Mouse (Mus musculus) intestine, postnatal 0 days (tissue): ENCODE results near the gene Mex3a. TPM values are rescaled to one million over a fixed set of nuclear protein-coding genes. Genes with fewer than 3 reads are reported as not detected.

ENCODE experiments used
- ATAC-seq: fragments of 200-750 bp; cut with Nextera tagmentation; 2 replicates; pipeline ENCODE4 v1.8.0; 2017; ENCODE audit warnings: mild to moderate bottlenecking, moderate TSS enrichment, moderate library complexity
- H3K27ac ChIP-seq: fragments of 300-500 bp; sonication (generic); 2 replicates; pipeline ENCODE4 v1.5.1; 2014; ENCODE audit warnings: mild to moderate bottlenecking, low read depth, low read length, moderate library complexity
- H3K27me3 ChIP-seq: fragments of 300-500 bp; sonication (generic); replicated peaks from 2 replicates; pipeline ENCODE4 v1.6.1; 2014; ENCODE audit warnings: low read length, mixed read lengths; ENCODE audit not compliant: control insufficient read depth, insufficient read depth
- H3K36me3 ChIP-seq: fragments of 300-500 bp; sonication (generic); 2 replicates; pipeline ENCODE4 v1.6.1; 2014; ENCODE audit warnings: mild to moderate bottlenecking, moderate library complexity; ENCODE audit not compliant: control insufficient read depth, insufficient read depth
- H3K4me1 ChIP-seq: fragments of 300-500 bp; sonication (generic); replicated peaks from 2 replicates; pipeline ENCODE4 v1.6.1; 2014; ENCODE audit warnings: antibody characterized with exemption, low read length, mixed read lengths; ENCODE audit not compliant: control insufficient read depth, insufficient read depth
- H3K4me2 ChIP-seq: fragments of 300-500 bp; sonication (generic); replicated peaks from 2 replicates; pipeline ENCODE4 v1.6.1; 2014; ENCODE audit warnings: low read depth, mild to moderate bottlenecking, moderate library complexity
- H3K4me3 ChIP-seq: fragments of 300-500 bp; sonication (generic); 2 replicates; pipeline ENCODE4 v1.5.1; 2014; ENCODE audit warnings: low read depth, low read length
- H3K9ac ChIP-seq: fragments of 300-500 bp; sonication (generic); 2 replicates; pipeline ENCODE4 v1.6.1; 2014; ENCODE audit warnings: mild to moderate bottlenecking, low read depth, low read length
- H3K9me3 ChIP-seq: fragments of 300-500 bp; sonication (generic); 2 replicates; pipeline ENCODE4 v1.6.1; 2016; ENCODE audit warnings: mixed run types; ENCODE audit not compliant: control insufficient read depth
- CTCF ChIP-seq: sonication (generic); IDR thresholded peaks from 2 replicates; pipeline ENCODE4 v1.5.1; 2016; ENCODE audit warnings: low read depth, mild to moderate bottlenecking, control low read depth, antibody characterized with exemption, moderate library complexity
- WGBS: fragments of 180-500 bp; shearing (Covaris S2); extraction: QIAGEN DNeasy Blood & Tissue Kit; methylation state at CpG from one replicate; pipeline ENCODE4 v1.1.7; 2014; 5-methylcytosine and 5-hydroxymethylcytosine counted together
- polyA plus RNA-seq: library from polyadenylated mRNA; unstranded; fragments of >200 nt; fragmentation: Nextera tagmentation; extraction: Ambion mirVana; gene quantifications from 2 replicates; pipeline ENCODE4 v1.2.1, GENCODE M21; 2015

The Mex3a gene
- polyA plus RNA-seq, 1 experiment from 2014 or later: 2.8 TPM

DNA sequence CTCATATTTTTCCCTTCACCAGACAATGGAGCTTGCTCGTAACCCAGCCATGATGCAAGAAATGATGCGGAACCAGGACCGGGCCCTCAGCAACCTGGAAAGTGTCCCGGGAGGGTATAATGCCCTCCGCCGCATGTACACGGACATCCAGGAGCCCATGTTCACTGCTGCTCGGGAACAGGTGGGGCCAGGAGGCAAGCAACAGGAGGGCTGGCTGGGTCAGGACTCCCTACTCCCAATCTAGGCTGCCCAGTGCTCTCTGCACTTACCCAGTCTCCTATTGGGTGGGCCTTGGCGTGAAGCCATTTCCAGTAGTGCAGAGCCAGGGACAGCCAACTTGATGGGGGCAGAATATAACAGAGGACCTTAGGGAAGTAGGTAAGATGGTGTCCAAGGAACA, 27.4 kb downstream of the Mex3a start:
- H3K4me3 ChIP-seq: no peak overlapping the region
- H3K9me3 ChIP-seq: no peaks in the 10 kb centered on the region
- H3K27ac ChIP-seq: no peak overlapping the region
- peaks cover 65% of the 10 kb centered on the region for H3K36me3 ChIP-seq
- no peak overlapping the region for H3K9ac ChIP-seq
- H3K4me2 ChIP-seq: no peak overlapping the region
- TF ChIP-seq CTCF: no peak
- H3K27me3 ChIP-seq: no peaks in the 10 kb centered on the region
- no peaks in the 10 kb centered on the region for H3K4me1 ChIP-seq
- WGBS: 96% methylated on average over 9 of the region's 9 CpGs
- ATAC-seq: no peak

DNA sequence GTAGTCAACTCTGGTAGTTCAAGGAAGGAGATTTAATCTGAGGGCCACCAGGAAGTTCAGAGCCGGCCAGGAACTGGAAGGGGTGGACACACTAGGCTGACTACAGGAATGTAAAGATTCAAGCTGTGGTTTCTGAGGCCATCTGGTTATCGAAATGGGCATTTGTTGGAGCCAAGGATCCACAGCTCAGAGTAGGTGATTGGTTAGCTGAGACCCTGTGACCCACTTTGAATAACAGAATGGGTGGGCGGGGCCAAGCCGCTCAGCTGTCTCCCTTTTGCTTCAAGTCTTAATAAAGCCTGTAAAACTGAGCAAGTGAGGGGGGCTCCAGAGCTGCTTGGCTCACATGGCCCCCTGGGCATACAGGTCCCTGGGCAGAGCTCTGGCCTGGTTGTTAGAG, 29.8 kb downstream of the Mex3a start:
- no peak for ATAC-seq
- WGBS: 64% methylated on average over 4 of the region's 4 CpGs
- no peaks in the 10 kb centered on the region for H3K4me1 ChIP-seq
- no peak overlapping the region for H3K27ac ChIP-seq
- no peaks in the 10 kb centered on the region for H3K9me3 ChIP-seq
- peaks cover 78% of the 10 kb centered on the region for H3K36me3 ChIP-seq
- no peak overlapping the region for H3K9ac ChIP-seq
- no peak overlapping the region for H3K4me3 ChIP-seq
- H3K27me3 ChIP-seq: no peaks in the 10 kb centered on the region
- TF ChIP-seq CTCF: no peak
- H3K4me2 ChIP-seq: no peak overlapping the region

DNA sequence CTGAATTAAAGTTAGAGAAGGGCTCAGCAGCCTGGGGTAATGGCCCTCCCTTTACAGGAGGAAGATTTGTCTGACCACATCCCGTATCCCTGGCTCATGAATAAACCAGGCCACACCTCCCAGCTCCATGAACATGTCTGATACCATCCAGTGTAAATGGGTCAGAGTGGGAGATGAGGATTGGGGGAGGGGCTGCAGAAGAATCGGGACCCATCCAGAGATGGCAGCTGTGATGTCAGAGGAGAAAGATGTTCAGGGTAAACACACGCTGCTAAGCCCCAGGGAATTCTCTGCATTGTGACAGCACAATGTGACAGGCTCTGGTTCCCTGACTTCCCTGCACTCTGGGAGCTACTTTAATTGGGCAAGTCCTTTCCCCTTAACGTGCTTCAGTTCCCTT, 31.2 kb downstream of the Mex3a start:
- H3K27me3 ChIP-seq: no peaks in the 10 kb centered on the region
- H3K27ac ChIP-seq: no peak overlapping the region
- ATAC-seq: no peak
- no peak overlapping the region for H3K4me2 ChIP-seq
- 68% methylated on average over 4 of the region's 4 CpGs for WGBS
- peaks cover 3% of the 10 kb centered on the region; the same call in 1 of the 2 replicates for H3K4me1 ChIP-seq
- H3K9ac ChIP-seq: no peak overlapping the region
- peaks cover 74% of the 10 kb centered on the region for H3K36me3 ChIP-seq
- no peak for TF ChIP-seq CTCF
- no peaks in the 10 kb centered on the region for H3K9me3 ChIP-seq
- no peak overlapping the region for H3K4me3 ChIP-seq

DNA sequence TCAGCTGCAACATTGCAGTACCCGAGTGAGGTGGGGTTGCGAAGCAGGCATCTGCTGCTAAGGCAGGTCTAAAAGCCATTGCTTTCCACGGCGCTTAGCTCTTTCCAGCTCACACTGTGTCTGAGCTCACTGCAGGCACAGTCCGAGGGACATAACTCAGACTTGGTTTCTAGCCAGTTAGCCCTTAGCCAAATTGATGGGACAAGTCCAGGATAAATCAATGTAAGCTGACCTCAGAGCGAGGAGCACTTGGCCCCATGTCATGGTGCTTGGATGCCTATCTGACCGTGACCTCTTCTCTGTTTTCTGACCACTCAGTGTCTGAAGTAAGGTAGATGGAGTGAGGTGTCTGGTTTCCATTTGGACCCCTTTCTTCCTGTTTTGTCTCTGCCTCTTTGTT, 31.8 kb downstream of the Mex3a start:
- Histone ChIP-seq H3K4me2 (no peak overlapping the region), H3K36me3 (peaks cover 72% of the 10 kb centered on the region), H3K4me1 (peaks cover 3% of the 10 kb centered on the region; the same call in 1 of the 2 replicates), H3K27ac (peak overlapping the region; percentile 28; the same call in 1 of the 2 replicates), H3K4me3 (no peak overlapping the region), H3K27me3 (no peaks in the 10 kb centered on the region), H3K9ac (no peak overlapping the region), H3K9me3 (no peaks in the 10 kb centered on the region)
- no peak for TF ChIP-seq CTCF
- ATAC-seq: no peak
- 87% methylated on average over 7 of the region's 7 CpGs for WGBS

DNA sequence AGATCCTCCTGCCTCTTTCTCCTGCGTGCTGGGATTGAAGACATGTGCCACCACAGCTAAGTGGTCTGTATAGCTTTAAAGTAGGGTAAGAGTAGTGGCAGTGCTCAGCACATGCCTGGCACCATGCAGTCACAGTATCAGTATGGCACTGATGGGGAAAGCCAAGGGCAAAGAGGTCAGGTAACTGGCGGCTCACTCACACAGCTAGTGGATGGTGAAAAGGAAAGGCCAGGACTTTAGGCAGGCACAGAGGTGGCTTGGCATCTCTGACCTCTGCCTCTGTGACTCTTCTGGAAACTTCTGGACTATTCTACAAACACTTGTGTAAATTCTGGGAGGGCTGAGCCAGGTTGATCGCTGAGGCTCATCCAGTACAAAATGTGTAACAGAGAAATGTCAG, 33.9 kb downstream of the Mex3a start:
- Histone ChIP-seq H3K36me3 (peaks cover 59% of the 10 kb centered on the region), H3K27ac (peak overlapping the region; percentile 91), H3K9me3 (no peaks in the 10 kb centered on the region), H3K4me3 (no peak overlapping the region), H3K27me3 (no peaks in the 10 kb centered on the region), H3K4me2 (no peak overlapping the region), H3K9ac (no peak overlapping the region), H3K4me1 (peaks cover 3% of the 10 kb centered on the region; the same call in 1 of the 2 replicates)
- ATAC-seq: no peak
- TF ChIP-seq CTCF: no peak
- WGBS: 68% methylated on average over 3 of the region's 3 CpGs

DNA sequence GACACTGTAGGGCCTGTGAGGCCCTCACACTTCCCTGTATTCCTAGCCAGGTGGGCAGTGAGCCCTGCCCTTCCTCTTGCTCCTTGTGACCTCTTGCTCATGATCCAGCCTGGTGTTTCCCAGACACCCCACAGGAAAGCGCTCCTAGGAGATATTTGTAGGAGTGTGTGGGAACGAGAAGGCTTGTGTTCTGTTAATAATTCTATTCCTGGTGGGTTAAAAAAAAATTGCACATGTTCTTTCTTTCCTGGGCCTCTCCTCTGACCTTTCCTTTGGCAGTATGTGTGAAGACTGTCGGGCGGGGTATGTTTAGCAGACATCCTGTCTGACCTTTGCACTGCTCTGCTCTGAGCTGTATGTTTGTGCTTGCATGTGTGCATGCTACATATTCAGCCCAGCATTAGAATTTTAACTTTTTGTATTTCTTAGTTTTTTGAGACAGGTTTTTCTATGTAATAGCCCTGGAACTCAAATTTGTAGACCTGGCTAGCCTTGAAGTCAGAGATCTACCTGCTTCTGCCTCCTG, 34.4 kb downstream of the Mex3a start:
- Histone ChIP-seq H3K4me2 (no peak overlapping the region), H3K4me1 (peaks cover 3% of the 10 kb centered on the region; the same call in 1 of the 2 replicates), H3K27ac (peak overlapping the region; percentile 91), H3K9me3 (no peaks in the 10 kb centered on the region), H3K36me3 (peaks cover 59% of the 10 kb centered on the region), H3K9ac (no peak overlapping the region), H3K4me3 (no peak overlapping the region), H3K27me3 (no peaks in the 10 kb centered on the region)
- TF ChIP-seq CTCF: no peak
- WGBS: 38% methylated on average over 4 of the region's 4 CpGs
- ATAC-seq: peak; percentile 70

DNA sequence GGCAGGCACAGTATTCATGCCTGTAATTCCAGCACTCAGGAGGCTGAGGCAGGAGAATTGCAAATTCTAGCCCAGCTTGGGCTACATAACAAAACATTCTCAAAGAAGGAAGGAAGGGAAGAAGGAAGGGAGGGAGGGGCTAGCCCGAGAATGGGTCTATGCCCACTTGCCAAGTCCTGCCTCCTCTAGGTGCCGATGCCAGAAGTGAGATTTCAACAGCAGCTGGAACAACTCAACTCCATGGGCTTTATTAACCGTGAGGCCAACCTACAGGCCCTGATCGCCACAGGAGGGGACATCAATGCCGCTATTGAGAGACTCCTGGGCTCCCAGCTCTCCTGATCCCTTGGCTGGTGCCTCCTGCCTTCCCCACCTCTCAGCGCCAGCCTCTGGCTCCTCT, 35.7 kb downstream of the Mex3a start:
- Histone ChIP-seq H3K4me2 (no peak overlapping the region), H3K36me3 (peaks cover 52% of the 10 kb centered on the region), H3K27me3 (no peaks in the 10 kb centered on the region), H3K4me3 (no peak overlapping the region), H3K9ac (no peak overlapping the region), H3K27ac (peak overlapping the region; percentile 91), H3K4me1 (peaks cover 3% of the 10 kb centered on the region; the same call in 1 of the 2 replicates), H3K9me3 (no peaks in the 10 kb centered on the region)
- ATAC-seq: no peak
- WGBS: 81% methylated on average over 6 of the region's 6 CpGs
- TF ChIP-seq CTCF: no peak
